Mouse (Mus musculus) inflammation-experienced regulatory T-cells, adult 6 months (primary cell): ENCODE results near the gene Nacc1. TPM values are rescaled to one million over a fixed set of nuclear protein-coding genes. Genes with fewer than 3 reads are reported as not detected.
A peak's percentile ranks its signal among the peaks of the same experiment; 100 is the strongest.
"Not testable (repeated sequence)": the region's sequence is repeated elsewhere in the genome, so short reads cannot be mapped to it uniquely, and the experiment has no call there.

Experiments used
- ATAC-seq: one replicate; pipeline ENCODE4 v1.8.0; 2017
- polyA plus RNA-seq, 3 experiments: library from polyadenylated mRNA; unstranded; fragments of 100-300 nt; shearing (Covaris generic); gene quantifications; one replicate each; pipeline ENCODE4 v1.2.1; 2017

Nacc1 gene
- polyA plus RNA-seq, 3 experiments from 2014 or later: 9.2 to 9.5 (median 9.4) TPM

GRCm38 (mm10) chr8:84698288-84698687 lies 10.6 kb upstream of the Nacc1 start:
- no peak for ATAC-seq

- ATAC-seq: no peak
These were observed 9.8 kb upstream of the Nacc1 start for GRCm38 (mm10) chr8:84697166-84698130.

GRCm38 (mm10) chr8:84695140-84695539 lies 7.5 kb upstream of the Nacc1 start:
- ATAC-seq: no peak

GRCm38 (mm10) chr8:84693332-84693731 lies 5.7 kb upstream of the Nacc1 start:
- ATAC-seq: no peak

- peak; percentile 83 for ATAC-seq
These were observed 1.6 kb upstream of the Nacc1 start for GRCm38 (mm10) chr8:84689091-84689915.

GRCm38 (mm10) chr8:84687003-84687704 lies 508 bp downstream of the Nacc1 start:
- ATAC-seq: no peak

GRCm38 (mm10) chr8:84686191-84687002 lies 1.3 kb downstream of the Nacc1 start, which contains the start of gene Trmt1:
Gene Trmt1 (plus strand): TSS chr8:84686307.
- ATAC-seq: no peak

GRCm38 (mm10) chr8:84684537-84684936 lies 3.1 kb downstream of the Nacc1 start:
- ATAC-seq: no peak

- ATAC-seq: no peak
These were observed 5.4 kb downstream of the Nacc1 start for GRCm38 (mm10) chr8:84682257-84682656.

- no peak for ATAC-seq
These were observed 6.2 kb downstream of the Nacc1 start for GRCm38 (mm10) chr8:84681476-84681875.

- ATAC-seq: no peak
These were observed 10.4 kb downstream of the Nacc1 start for GRCm38 (mm10) chr8:84677305-84677704.

- not testable (repeated sequence) for ATAC-seq
These were observed 17.2 kb downstream of the Nacc1 start for GRCm38 (mm10) chr8:84670295-84671006.

- ATAC-seq: no peak
These were observed 18.8 kb downstream of the Nacc1 start for GRCm38 (mm10) chr8:84668731-84669485.

GRCm38 (mm10) chr8:84668081-84668480 lies 19.6 kb downstream of the Nacc1 start:
- no peak for ATAC-seq

GRCm38 (mm10) chr8:84665385-84665893 lies 22.2 kb downstream of the Nacc1 start:
- no peak for ATAC-seq

- ATAC-seq: peak; percentile 6
These were observed 22.9 kb downstream of the Nacc1 start for GRCm38 (mm10) chr8:84664566-84665384.

- peak; percentile 16 for ATAC-seq
These were observed 24.0 kb downstream of the Nacc1 start for GRCm38 (mm10) chr8:84663483-84664327.

- ATAC-seq: peak; percentile 47
These were observed 25.0 kb downstream of the Nacc1 start, which contains the start of gene Ier2 for GRCm38 (mm10) chr8:84662581-84663065. Gene Ier2 (minus strand): TSS chr8:84662852.
